Mouse (Mus musculus): ENCODE measurements around the gene Riox1.

DNA sequence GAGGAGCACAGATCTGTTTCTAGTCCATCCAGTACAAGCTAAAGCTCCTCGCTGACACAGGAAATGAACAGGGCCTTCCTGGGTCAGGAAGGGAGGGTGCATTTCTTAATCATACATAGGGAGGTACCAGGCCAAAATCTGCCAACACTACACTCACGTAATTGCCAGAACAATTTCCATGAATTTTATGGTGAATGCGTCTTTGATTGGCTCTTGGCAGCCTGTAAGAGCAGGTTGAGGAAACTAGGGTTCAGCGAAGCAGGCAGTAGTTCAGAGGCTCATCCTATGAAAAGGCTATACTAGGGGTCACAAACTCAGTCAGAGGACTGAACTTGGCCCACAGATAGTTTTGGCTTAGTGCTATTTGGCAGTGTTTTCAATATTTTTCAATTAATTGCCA lies 10.4 kb upstream of the Riox1 start:
- TF ChIP-seq CTCF (IDR thresholded peaks at IDR 0.05; ENCODE audit: extremely low read depth, insufficient read length, insufficient replicate concordance, low read depth, low read length) (no peak), POLR2A (IDR thresholded peaks at IDR 0.05; ENCODE audit: low read depth, low read length) (no peak)
